Mouse (Mus musculus): Measurements from ENCODE around the gene Anp32a. TPM values are rescaled to one million over a fixed set of nuclear protein-coding genes. Genes with fewer than 3 reads are reported as not detected.

The Anp32a gene
- polyA plus RNA-seq, 1 experiment from 2014 or later, result 130 TPM

- Histone ChIP-seq H3K4me1 (replicated peaks) (peaks cover 76% of the 10 kb centered on the region), H3K27ac (replicated peaks) (no peak overlapping the region), H3K4me3 (no peak overlapping the region), H3K27me3 (no peaks in the 10 kb centered on the region), H3K9me3 (no peaks in the 10 kb centered on the region), H3K4me2 (no peak overlapping the region), H3K36me3 (no peaks in the 10 kb centered on the region), H3K9ac (no peak overlapping the region)
- 86% methylated on average over 10 of the region's 10 CpGs for WGBS
- no peak for ATAC-seq (ENCODE audit: low read depth)
These were observed 7.0 kb downstream of the Anp32a start for GRCm38 (mm10) chr9:62348050-62348449.

- Histone ChIP-seq H3K4me1 (replicated peaks) (peaks cover 81% of the 10 kb centered on the region), H3K4me3 (no peak overlapping the region), H3K36me3 (no peaks in the 10 kb centered on the region), H3K9me3 (no peaks in the 10 kb centered on the region), H3K27me3 (no peaks in the 10 kb centered on the region), H3K4me2 (no peak overlapping the region), H3K9ac (no peak overlapping the region), H3K27ac (replicated peaks) (no peak overlapping the region)
- no peak for ATAC-seq (ENCODE audit: low read depth)
- WGBS, result 76% methylated on average over 6 of the region's 6 CpGs
These were observed 7.4 kb downstream of the Anp32a start for GRCm38 (mm10) chr9:62348467-62348985.

GRCm38 (mm10) chr9:62349250-62349649, 8.2 kb downstream of the Anp32a start:
- peak overlapping the region; percentile 9; the same call in 1 of the 2 replicates for H3K9ac ChIP-seq
- 53% methylated on average over 15 of the region's 15 CpGs for WGBS
- no peaks in the 10 kb centered on the region for H3K36me3 ChIP-seq
- peaks cover 88% of the 10 kb centered on the region for H3K4me1 ChIP-seq (replicated peaks)
- H3K27ac ChIP-seq (replicated peaks), result peak overlapping the region; percentile 34; the same call in 1 of the 2 replicates
- no peak for ATAC-seq (ENCODE audit: low read depth)
- no peak overlapping the region for H3K4me3 ChIP-seq
- no peaks in the 10 kb centered on the region for H3K27me3 ChIP-seq
- no peaks in the 10 kb centered on the region for H3K9me3 ChIP-seq
- H3K4me2 ChIP-seq, result no peak overlapping the region

- no peak for ATAC-seq (ENCODE audit: low read depth)
- Histone ChIP-seq H3K4me1 (replicated peaks) (peaks cover 91% of the 10 kb centered on the region), H3K27me3 (no peaks in the 10 kb centered on the region), H3K9ac (no peak overlapping the region), H3K9me3 (no peaks in the 10 kb centered on the region), H3K4me3 (no peak overlapping the region), H3K4me2 (no peak overlapping the region), H3K27ac (replicated peaks) (no peak overlapping the region), H3K36me3 (0 out of 2 replicates have a peak, but pooled peaks cover 1% of the 10 kb centered on the region)
- WGBS, result 72% methylated on average over 2 of the region's 2 CpGs
These were observed 9.6 kb downstream of the Anp32a start for GRCm38 (mm10) chr9:62350721-62351120.

- peaks cover 88% of the 10 kb centered on the region for H3K4me1 ChIP-seq (replicated peaks)
- no peak overlapping the region for H3K4me2 ChIP-seq
- no peaks in the 10 kb centered on the region for H3K9me3 ChIP-seq
- no peak overlapping the region for H3K4me3 ChIP-seq
- H3K9ac ChIP-seq, result no peak overlapping the region
- no peak for ATAC-seq (ENCODE audit: low read depth)
- WGBS, result 58% methylated on average over 4 of the region's 4 CpGs
- no peaks in the 10 kb centered on the region for H3K27me3 ChIP-seq
- H3K27ac ChIP-seq (replicated peaks), result 0 out of 2 replicates have a peak overlapping the region, but pooled peaks have one; percentile 23
- 0 out of 2 replicates have a peak, but pooled peaks cover 6% of the 10 kb centered on the region for H3K36me3 ChIP-seq
These were observed 10.1 kb downstream of the Anp32a start for GRCm38 (mm10) chr9:62351200-62351599.

- peaks cover 64% of the 10 kb centered on the region for H3K4me1 ChIP-seq (replicated peaks)
- H3K36me3 ChIP-seq, result 0 out of 2 replicates have a peak, but pooled peaks cover 9% of the 10 kb centered on the region
- H3K27me3 ChIP-seq, result no peaks in the 10 kb centered on the region
- WGBS, result 51% methylated on average over 7 of the region's 7 CpGs
- H3K9me3 ChIP-seq, result no peaks in the 10 kb centered on the region
- no peak overlapping the region for H3K4me2 ChIP-seq
- ATAC-seq (ENCODE audit: low read depth), result no peak
- no peak overlapping the region for H3K9ac ChIP-seq
- no peak overlapping the region for H3K27ac ChIP-seq (replicated peaks)
- no peak overlapping the region for H3K4me3 ChIP-seq
These were observed 12.7 kb downstream of the Anp32a start for GRCm38 (mm10) chr9:62353784-62354183.

GRCm38 (mm10) chr9:62354838-62355719, 14.0 kb downstream of the Anp32a start:
- no peak overlapping the region for H3K4me3 ChIP-seq
- H3K27ac ChIP-seq (replicated peaks), result no peak overlapping the region
- H3K9me3 ChIP-seq, result no peaks in the 10 kb centered on the region
- no peak overlapping the region for H3K4me2 ChIP-seq
- H3K27me3 ChIP-seq, result no peaks in the 10 kb centered on the region
- H3K36me3 ChIP-seq, result 0 out of 2 replicates have a peak, but pooled peaks cover 16% of the 10 kb centered on the region
- no peak for ATAC-seq (ENCODE audit: low read depth)
- H3K9ac ChIP-seq, result no peak overlapping the region
- 82% methylated on average over 16 of the region's 16 CpGs for WGBS
- peaks cover 55% of the 10 kb centered on the region for H3K4me1 ChIP-seq (replicated peaks)

- Histone ChIP-seq H3K9me3 (no peaks in the 10 kb centered on the region), H3K36me3 (0 out of 2 replicates have a peak, but pooled peaks cover 16% of the 10 kb centered on the region), H3K4me2 (no peak overlapping the region), H3K9ac (no peak overlapping the region), H3K27ac (replicated peaks) (no peak overlapping the region), H3K4me3 (no peak overlapping the region), H3K4me1 (replicated peaks) (peaks cover 55% of the 10 kb centered on the region), H3K27me3 (no peaks in the 10 kb centered on the region)
- 86% methylated on average over 6 of the region's 6 CpGs for WGBS
- no peak for ATAC-seq (ENCODE audit: low read depth)
These were observed 14.7 kb downstream of the Anp32a start for GRCm38 (mm10) chr9:62355763-62356162.

GRCm38 (mm10) chr9:62357593-62357992, 16.5 kb downstream of the Anp32a start:
- Histone ChIP-seq H3K27ac (replicated peaks) (no peak overlapping the region), H3K4me2 (no peak overlapping the region), H3K9ac (no peak overlapping the region), H3K4me1 (replicated peaks) (peaks cover 60% of the 10 kb centered on the region), H3K36me3 (0 out of 2 replicates have a peak, but pooled peaks cover 16% of the 10 kb centered on the region), H3K27me3 (no peaks in the 10 kb centered on the region), H3K9me3 (no peaks in the 10 kb centered on the region), H3K4me3 (no peak overlapping the region)
- WGBS, result 91% methylated on average over 8 of the region's 8 CpGs
- no peak for ATAC-seq (ENCODE audit: low read depth)

GRCm38 (mm10) chr9:62358851-62359250, 17.8 kb downstream of the Anp32a start:
- Histone ChIP-seq H3K4me3 (no peak overlapping the region), H3K4me1 (replicated peaks) (peaks cover 62% of the 10 kb centered on the region), H3K9ac (no peak overlapping the region), H3K27ac (replicated peaks) (no peak overlapping the region), H3K27me3 (no peaks in the 10 kb centered on the region), H3K36me3 (0 out of 2 replicates have a peak, but pooled peaks cover 16% of the 10 kb centered on the region), H3K4me2 (no peak overlapping the region), H3K9me3 (no peaks in the 10 kb centered on the region)
- ATAC-seq (ENCODE audit: low read depth), result no peak
- 85% methylated on average over 9 of the region's 9 CpGs for WGBS

- Histone ChIP-seq H3K4me3 (no peak overlapping the region), H3K9me3 (no peaks in the 10 kb centered on the region), H3K36me3 (0 out of 2 replicates have a peak, but pooled peaks cover 12% of the 10 kb centered on the region), H3K27ac (replicated peaks) (peak overlapping the region; percentile 46; the same call in 1 of the 2 replicates), H3K4me1 (replicated peaks) (peaks cover 62% of the 10 kb centered on the region), H3K4me2 (no peak overlapping the region), H3K27me3 (no peaks in the 10 kb centered on the region), H3K9ac (no peak overlapping the region)
- no peak for ATAC-seq (ENCODE audit: low read depth)
- 20% methylated on average over 4 of the region's 4 CpGs for WGBS
These were observed 19.8 kb downstream of the Anp32a start for GRCm38 (mm10) chr9:62360889-62361288.

- peak overlapping the region; percentile 33 for H3K4me3 ChIP-seq
- peak overlapping the region; percentile 88 for H3K27ac ChIP-seq (replicated peaks)
- WGBS, result 36% methylated on average over 11 of the region's 11 CpGs
- peak overlapping the region; percentile 77 for H3K9ac ChIP-seq
- no peak for ATAC-seq (ENCODE audit: low read depth)
- peak overlapping the region; percentile 68 for H3K4me2 ChIP-seq
- 0 out of 2 replicates have a peak, but pooled peaks cover 9% of the 10 kb centered on the region for H3K36me3 ChIP-seq
- no peaks in the 10 kb centered on the region for H3K27me3 ChIP-seq
- peaks cover 81% of the 10 kb centered on the region for H3K4me1 ChIP-seq (replicated peaks)
- H3K9me3 ChIP-seq, result no peaks in the 10 kb centered on the region
These were observed 21.8 kb downstream of the Anp32a start for GRCm38 (mm10) chr9:62362835-62363385.
